Mouse (Mus musculus) hindbrain, postnatal 0 days (tissue): ENCODE data around the gene Rrp1. TPM values are rescaled to one million over a fixed set of nuclear protein-coding genes. Genes with fewer than 3 reads are reported as not detected.

Experiments
- ATAC-seq: fragments of 200-750 bp; cut with Nextera tagmentation; 2 replicates; pipeline ENCODE4 v1.8.0; 2017; ENCODE audit warnings: mild to moderate bottlenecking, moderate TSS enrichment, moderate library complexity
- DNase-seq: peaks from one replicate; pipeline ENCODE4 v3.0.0-alpha.2; 2015; ENCODE audit warnings: low spot score
- H3K27ac ChIP-seq: fragments of 300-500 bp; sonication (generic); 2 replicates; pipeline ENCODE4 v1.5.1; 2014; ENCODE audit warnings: mild to moderate bottlenecking
- H3K27me3 ChIP-seq: fragments of 300-500 bp; sonication (generic); 2 replicates; pipeline ENCODE4 v1.6.1; 2014; ENCODE audit warnings: low read length, mixed read lengths; ENCODE audit not compliant: insufficient read depth
- H3K36me3 ChIP-seq: fragments of 300-500 bp; sonication (generic); 2 replicates; pipeline ENCODE4 v1.6.1; 2014; ENCODE audit warnings: low read length, mixed read lengths; ENCODE audit not compliant: insufficient read depth
- H3K4me1 ChIP-seq: fragments of 300-500 bp; sonication (generic); 2 replicates; pipeline ENCODE4 v1.6.1; 2014; ENCODE audit warnings: antibody characterized with exemption, low read length, mixed read lengths; ENCODE audit not compliant: insufficient read depth
- H3K4me2 ChIP-seq: fragments of 300-500 bp; sonication (generic); 2 replicates; pipeline ENCODE4 v1.6.1; 2014; ENCODE audit warnings: low read depth, mild to moderate bottlenecking, low read length, moderate library complexity, mixed read lengths
- H3K4me3 ChIP-seq: fragments of 300-500 bp; sonication (generic); 2 replicates; pipeline ENCODE4 v1.5.1; 2014; ENCODE audit warnings: low read length
- H3K9ac ChIP-seq: fragments of 300-500 bp; sonication (generic); replicated peaks from 2 replicates; pipeline ENCODE4 v1.6.1; 2014; ENCODE audit warnings: mild to moderate bottlenecking, low read length, moderate library complexity, mixed read lengths
- H3K9me3 ChIP-seq: fragments of 300-500 bp; sonication (generic); 2 replicates; pipeline ENCODE4 v1.6.1; 2016; ENCODE audit warnings: low read length, mixed read lengths
- CTCF ChIP-seq: IDR thresholded peaks from 2 replicates; pipeline ENCODE4 v1.5.1; 2016; ENCODE audit warnings: antibody characterized with exemption, control low read depth, low read depth
- WGBS: fragments of 180-500 bp; shearing (Covaris S2); extraction: QIAGEN DNeasy Blood & Tissue Kit; methylation state at CpG from one replicate; pipeline ENCODE4 v1.1.7; 2014; 5-methylcytosine and 5-hydroxymethylcytosine counted together
- polyA plus RNA-seq: library from polyadenylated mRNA; unstranded; fragments of >200 nt; fragmentation: Nextera tagmentation; extraction: Ambion mirVana; gene quantifications from 2 replicates; pipeline ENCODE4 v1.2.1, GENCODE M21; 2015
- total RNA-seq: library from RNA; depleted of rRNA; stranded (reverse); fragments of >200 nt; gene quantifications from 2 replicates; pipeline ENCODE4 v1.2.3, GENCODE M21; 2014

Rrp1 gene
- total and polyA plus RNA-seq, 2 experiments from 2014 or later = 179 to 429 TPM

DNA sequence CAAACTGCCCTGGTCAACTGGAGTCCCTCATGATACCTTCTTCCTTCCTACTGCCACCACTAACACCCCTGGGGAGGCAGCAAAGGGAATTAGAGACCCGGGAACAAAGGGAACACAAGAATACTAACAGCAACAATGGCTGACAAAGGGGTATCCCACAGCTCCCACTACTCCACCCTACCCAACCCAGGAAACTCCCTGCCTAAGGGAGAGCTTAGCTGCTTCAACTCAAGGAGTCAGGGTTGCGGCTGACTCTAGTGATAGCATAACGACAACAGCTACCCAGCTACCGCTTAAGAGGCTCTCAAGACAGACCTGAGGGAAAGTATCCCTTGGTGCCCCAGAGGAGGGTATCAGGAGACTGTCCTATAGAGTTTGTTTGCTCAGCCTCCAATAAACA is 45.3 kb downstream of the Rrp1 start:
- Histone ChIP-seq H3K36me3 (no peaks in the 10 kb centered on the region), H3K4me2 (no peak overlapping the region), H3K9me3 (no peaks in the 10 kb centered on the region), H3K27me3 (no peaks in the 10 kb centered on the region), H3K4me1 (no peaks in the 10 kb centered on the region), H3K27ac (no peak overlapping the region), H3K4me3 (no peak overlapping the region), H3K9ac (no peak overlapping the region)
- WGBS = 55% methylated on average over 4 of the region's 4 CpGs
- no peak for ATAC-seq
- no peak for TF ChIP-seq CTCF
- DNase-seq = no peak

GRCm38 (mm10) chr10:78366851-78367312 is 46.0 kb downstream of the Rrp1 start:
- H3K36me3 ChIP-seq = no peaks in the 10 kb centered on the region
- DNase-seq = no peak
- no peak overlapping the region for H3K27ac ChIP-seq
- H3K4me2 ChIP-seq = no peak overlapping the region
- TF ChIP-seq CTCF = no peak
- 71% methylated on average over 9 of the region's 9 CpGs for WGBS
- no peaks in the 10 kb centered on the region for H3K4me1 ChIP-seq
- ATAC-seq = no peak
- no peaks in the 10 kb centered on the region for H3K9me3 ChIP-seq
- no peaks in the 10 kb centered on the region for H3K27me3 ChIP-seq
- H3K9ac ChIP-seq = no peak overlapping the region
- no peak overlapping the region for H3K4me3 ChIP-seq

- Histone ChIP-seq H3K4me3 (no peak overlapping the region), H3K9me3 (no peaks in the 10 kb centered on the region)
- ATAC-seq = no peak
Observed at GRCm38 (mm10) chr10:78366195-78366834, 46.5 kb downstream of the Rrp1 start.

DNA sequence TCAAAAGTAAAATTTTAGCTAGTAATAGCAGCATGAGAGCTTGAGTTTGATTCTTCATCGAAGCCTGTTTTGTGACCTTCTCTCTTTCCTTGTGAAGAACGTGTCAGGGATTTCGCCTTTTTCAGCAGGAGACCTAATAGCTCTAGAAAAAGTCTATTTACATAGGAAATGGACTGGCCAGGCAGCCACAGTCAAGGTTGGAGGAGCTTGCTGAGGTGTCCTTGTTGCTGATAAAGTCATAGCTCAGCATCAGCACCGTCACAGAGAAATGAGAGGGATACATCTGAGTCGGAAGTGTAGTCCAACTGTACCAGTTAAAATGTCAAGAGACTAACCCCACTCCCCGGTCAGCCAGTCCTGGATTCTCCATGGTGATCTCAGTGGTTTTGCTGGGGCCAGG is 47.3 kb downstream of the Rrp1 start:
- DNase-seq (no peak), ATAC-seq (no peak)
- TF ChIP-seq CTCF = no peak
- H3K27ac ChIP-seq = no peak overlapping the region
- no peaks in the 10 kb centered on the region for H3K9me3 ChIP-seq
- no peak overlapping the region for H3K4me2 ChIP-seq
- no peaks in the 10 kb centered on the region for H3K36me3 ChIP-seq
- H3K27me3 ChIP-seq = no peaks in the 10 kb centered on the region
- H3K4me1 ChIP-seq = no peaks in the 10 kb centered on the region
- no peak overlapping the region for H3K4me3 ChIP-seq
- 83% methylated on average over 6 of the region's 6 CpGs for WGBS
- no peak overlapping the region for H3K9ac ChIP-seq

More at GRCm38 (mm10) chr10:78366195-78366834, 46.5 kb downstream of the Rrp1 start:
- Histone ChIP-seq H3K36me3 (no peaks in the 10 kb centered on the region), H3K27me3 (no peaks in the 10 kb centered on the region), H3K4me2 (no peak overlapping the region), H3K4me1 (no peaks in the 10 kb centered on the region), H3K9ac (no peak overlapping the region), H3K27ac (no peak overlapping the region)
- no peak for TF ChIP-seq CTCF
- WGBS = 48% methylated on average over 5 of the region's 5 CpGs
- DNase-seq = no peak

- WGBS = 81% methylated on average over 2 of the region's 2 CpGs
- no peak for TF ChIP-seq CTCF
Observed at GRCm38 (mm10) chr10:78364106-78364505, 48.7 kb downstream of the Rrp1 start.

DNA sequence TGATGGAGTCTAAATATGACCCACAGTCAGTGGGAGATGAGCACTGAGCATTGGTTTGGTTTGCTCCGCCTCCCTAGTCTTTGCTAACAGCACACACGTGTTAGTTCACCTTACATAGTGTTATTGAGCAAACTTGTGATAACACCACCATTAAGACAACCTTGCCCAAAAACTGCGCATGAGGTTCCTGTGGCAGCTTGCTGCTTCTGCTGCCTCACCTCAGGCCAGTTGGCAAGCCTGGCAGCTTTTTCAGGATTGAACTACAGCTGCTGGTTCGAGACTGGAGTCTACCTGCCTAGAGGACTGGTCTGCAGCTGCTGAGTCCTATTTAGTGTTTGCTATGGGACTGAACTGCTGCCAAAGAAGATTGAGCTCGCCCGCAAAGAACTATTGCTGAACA is 49.5 kb downstream of the Rrp1 start:
- Histone ChIP-seq H3K36me3 (no peaks in the 10 kb centered on the region), H3K9ac (no peak overlapping the region), H3K27me3 (no peaks in the 10 kb centered on the region), H3K9me3 (no peaks in the 10 kb centered on the region), H3K4me2 (no peak overlapping the region), H3K27ac (no peak overlapping the region), H3K4me1 (no peaks in the 10 kb centered on the region), H3K4me3 (no peak overlapping the region)
- DNase-seq (no peak), ATAC-seq (no peak)
- WGBS = 93% methylated on average over 6 of the region's 6 CpGs
- no peak for TF ChIP-seq CTCF

More at GRCm38 (mm10) chr10:78364106-78364505, 48.7 kb downstream of the Rrp1 start:
- Histone ChIP-seq H3K4me3 (no peak overlapping the region), H3K36me3 (no peaks in the 10 kb centered on the region), H3K9ac (no peak overlapping the region), H3K27ac (no peak overlapping the region), H3K9me3 (no peaks in the 10 kb centered on the region), H3K4me2 (no peak overlapping the region), H3K27me3 (no peaks in the 10 kb centered on the region), H3K4me1 (no peaks in the 10 kb centered on the region)
- no peak for ATAC-seq
- DNase-seq = no peak

- Histone ChIP-seq H3K4me1 (no peaks in the 10 kb centered on the region), H3K4me3 (no peak overlapping the region), H3K27ac (no peak overlapping the region), H3K36me3 (no peaks in the 10 kb centered on the region), H3K9me3 (no peaks in the 10 kb centered on the region), H3K9ac (no peak overlapping the region), H3K27me3 (no peaks in the 10 kb centered on the region), H3K4me2 (no peak overlapping the region)
- ATAC-seq (no peak), DNase-seq (no peak)
- 73% methylated on average over 2 of the region's 2 CpGs for WGBS
- no peak for TF ChIP-seq CTCF
Observed at GRCm38 (mm10) chr10:78361951-78362350, 50.9 kb downstream of the Rrp1 start.
